Mouse (Mus musculus): ENCODE measurements around the gene Mboat7. TPM values are rescaled to one million over a fixed set of nuclear protein-coding genes. Genes with fewer than 3 reads are reported as not detected.

Mboat7 gene
- total and polyA plus RNA-seq, 2 experiments from 2014 or later: 117 to 212 TPM

DNA sequence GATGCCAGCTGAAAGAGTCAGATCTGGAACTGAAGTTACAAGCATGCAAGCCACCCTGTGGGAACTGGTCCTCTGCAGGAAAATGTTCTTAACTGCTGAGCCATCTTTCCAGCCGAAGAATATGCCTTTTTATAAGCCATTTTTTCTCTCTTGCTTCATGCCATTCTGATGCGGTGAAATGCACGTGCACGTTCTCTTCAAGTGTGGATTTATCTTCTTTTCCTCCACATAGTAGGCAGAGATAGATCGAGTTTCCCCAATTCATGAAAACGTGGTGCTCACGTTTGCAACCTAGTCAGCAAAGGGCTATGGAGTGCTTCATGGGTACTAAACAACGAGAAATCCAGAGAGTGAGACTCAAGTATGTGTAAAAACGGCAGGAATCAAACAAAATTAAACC, 49.5 kb downstream of the Mboat7 start:
- H3K36me3 ChIP-seq (ENCODE audit: insufficient read depth, low read length): peaks cover 9% of the 10 kb centered on the region; the same call in 1 of the 2 replicates
- WGBS: 25% methylated on average over 9 of the region's 9 CpGs
- no peak for DNase-seq (ENCODE audit: low spot score)
- H3K27me3 ChIP-seq (ENCODE audit: insufficient read depth, low read length): no peaks in the 10 kb centered on the region
- TF ChIP-seq CTCF (IDR thresholded peaks at IDR 0.05; ENCODE audit: low read depth): no peak
- H3K9me3 ChIP-seq (ENCODE audit: low read length): no peaks in the 10 kb centered on the region
- peak overlapping the region; percentile 97 for H3K4me3 ChIP-seq (ENCODE audit: low read length)
- H3K4me1 ChIP-seq (ENCODE audit: insufficient read depth, low read length): peaks cover 23% of the 10 kb centered on the region
- 0 out of 2 replicates have a peak overlapping the region, but pooled peaks have one; percentile 17 for H3K27ac ChIP-seq
- peak overlapping the region; percentile 71 for H3K4me2 ChIP-seq (ENCODE audit: low read depth, low read length)
- ATAC-seq: no peak
- H3K9ac ChIP-seq (replicated peaks; ENCODE audit: low read length): peak overlapping the region; percentile 25; the same call in 1 of the 2 replicates

DNA sequence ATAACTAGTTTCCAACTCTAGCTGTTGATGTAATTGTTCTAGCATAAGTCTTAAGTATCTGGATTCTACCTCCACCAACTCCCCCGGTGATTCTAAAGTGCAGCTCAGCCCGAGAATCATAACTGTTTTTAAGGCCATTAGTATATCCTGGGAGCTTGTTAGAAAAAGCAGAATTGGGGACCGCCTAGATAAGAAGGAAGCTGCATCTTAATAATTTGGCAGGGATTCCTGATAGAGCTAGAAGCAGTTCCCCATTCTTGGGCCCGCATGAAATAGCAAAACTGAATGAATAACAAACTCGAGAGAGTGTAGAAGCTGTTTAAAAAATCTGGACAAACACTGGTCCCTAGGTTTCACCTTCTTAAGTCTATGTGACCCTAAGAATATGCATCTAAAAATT, 49.9 kb downstream of the Mboat7 start:
- TF ChIP-seq CTCF (IDR thresholded peaks at IDR 0.05; ENCODE audit: low read depth): no peak
- DNase-seq (ENCODE audit: low spot score): no peak
- WGBS: 74% methylated on average over 5 of the region's 5 CpGs
- Histone ChIP-seq H3K27ac (no peak overlapping the region), H3K4me1 (ENCODE audit: insufficient read depth, low read length) (peaks cover 23% of the 10 kb centered on the region), H3K4me2 (ENCODE audit: low read depth, low read length) (no peak overlapping the region), H3K9me3 (ENCODE audit: low read length) (no peaks in the 10 kb centered on the region), H3K4me3 (ENCODE audit: low read length) (no peak overlapping the region), H3K27me3 (ENCODE audit: insufficient read depth, low read length) (no peaks in the 10 kb centered on the region), H3K9ac (replicated peaks; ENCODE audit: low read length) (no peak overlapping the region), H3K36me3 (ENCODE audit: insufficient read depth, low read length) (peaks cover 13% of the 10 kb centered on the region; the same call in 1 of the 2 replicates)
- ATAC-seq: no peak

- no peak overlapping the region; the same call in 1 of the 2 replicates for H3K27ac ChIP-seq
- no peaks in the 10 kb centered on the region for H3K9me3 ChIP-seq (ENCODE audit: low read length)
- 69% methylated on average over 3 of the region's 3 CpGs for WGBS
- TF ChIP-seq CTCF (IDR thresholded peaks at IDR 0.05; ENCODE audit: low read depth): no peak
- no peak for DNase-seq (ENCODE audit: low spot score)
- peaks cover 18% of the 10 kb centered on the region for H3K36me3 ChIP-seq (ENCODE audit: insufficient read depth, low read length)
- peaks cover 20% of the 10 kb centered on the region for H3K4me1 ChIP-seq (ENCODE audit: insufficient read depth, low read length)
- H3K4me2 ChIP-seq (ENCODE audit: low read depth, low read length): peak overlapping the region; percentile 98
- ATAC-seq: no peak
- no peaks in the 10 kb centered on the region for H3K27me3 ChIP-seq (ENCODE audit: insufficient read depth, low read length)
- H3K4me3 ChIP-seq (ENCODE audit: low read length): peak overlapping the region; percentile 54
- H3K9ac ChIP-seq (replicated peaks; ENCODE audit: low read length): peak overlapping the region; percentile 80
These were observed 62.9 kb downstream of the Mboat7 start for GRCm38 (mm10) chr7:3630478-3630815.

- no peaks in the 10 kb centered on the region for H3K27me3 ChIP-seq (ENCODE audit: insufficient read depth, low read length)
- peaks cover 20% of the 10 kb centered on the region for H3K4me1 ChIP-seq (ENCODE audit: insufficient read depth, low read length)
- WGBS: 2% methylated on average over 47 of the region's 47 CpGs
- H3K27ac ChIP-seq: peak within 1 kb of the TSS; percentile 91
- peak within 1 kb of the TSS; percentile 98 for H3K4me2 ChIP-seq (ENCODE audit: low read depth, low read length)
- TF ChIP-seq CTCF (IDR thresholded peaks at IDR 0.05; ENCODE audit: low read depth): no peak
- H3K4me3 ChIP-seq (ENCODE audit: low read length): peak within 1 kb of the TSS; percentile 54
- ATAC-seq (peak; percentile 92), DNase-seq (ENCODE audit: low spot score) (peak; percentile 98)
- H3K9me3 ChIP-seq (ENCODE audit: low read length): no peaks in the 10 kb centered on the region
- peaks cover 13% of the 10 kb centered on the region for H3K36me3 ChIP-seq (ENCODE audit: insufficient read depth, low read length)
- H3K9ac ChIP-seq (replicated peaks; ENCODE audit: low read length): peak within 1 kb of the TSS; percentile 80
These were observed 63.5 kb downstream of the Mboat7 start, which contains the start of the genes Tfpt and Prpf31 for GRCm38 (mm10) chr7:3629543-3630477. Tfpt (minus strand) TSS chr7:3629929. Prpf31 (plus strand) TSS chr7:3629985.

GRCm38 (mm10) chr7:3629030-3629429, 64.3 kb downstream of the Mboat7 start:
- Histone ChIP-seq H3K4me1 (ENCODE audit: insufficient read depth, low read length) (peaks cover 20% of the 10 kb centered on the region), H3K27ac (peak overlapping the region; percentile 91), H3K4me3 (ENCODE audit: low read length) (peak overlapping the region; percentile 54), H3K27me3 (ENCODE audit: insufficient read depth, low read length) (no peaks in the 10 kb centered on the region), H3K4me2 (ENCODE audit: low read depth, low read length) (peak overlapping the region; percentile 98), H3K36me3 (ENCODE audit: insufficient read depth, low read length) (peaks cover 7% of the 10 kb centered on the region; the same call in 1 of the 2 replicates), H3K9me3 (ENCODE audit: low read length) (no peaks in the 10 kb centered on the region), H3K9ac (replicated peaks; ENCODE audit: low read length) (peak overlapping the region; percentile 80)
- no peak for TF ChIP-seq CTCF (IDR thresholded peaks at IDR 0.05; ENCODE audit: low read depth)
- ATAC-seq: peak; percentile 31; the same call in 1 of the 2 replicates
- DNase-seq (ENCODE audit: low spot score): no peak
- 30% methylated on average over 4 of the region's 4 CpGs for WGBS

Small RNAs within 50 kb of the gene (microRNA-seq; reads per million reads assigned to microRNA genes)
- gene Mir3572: 1.8 to 4.4 reads per million in 2 experiments

Other genes with a start within 250 kb of the Mboat7 start
- gene Tarm1, start 190.9 kb downstream of the Mboat7 start, total RNA-seq (2014; rRNA removed): not detected in 2 replicates
- 0.10 TPM in 1 of 2 replicates, not detected in the other for gene Tarm1, start 190.9 kb downstream of the Mboat7 start, polyA plus RNA-seq (2015; fragmentation: Nextera tagmentation; extraction: Ambion mirVana)
- gene Oscar, start 77.4 kb downstream of the Mboat7 start, total RNA-seq (2014; rRNA removed): 0.50 and 1.1 TPM in 2 replicates
- 0.35 and 0.60 TPM in 2 replicates for gene Oscar, start 77.4 kb downstream of the Mboat7 start, polyA plus RNA-seq (2015; fragmentation: Nextera tagmentation; extraction: Ambion mirVana)
- gene Ndufa3, start 76.2 kb downstream of the Mboat7 start, total RNA-seq (2014; rRNA removed): 235 and 572 TPM in 2 replicates
- 664 and 717 TPM in 2 replicates for gene Ndufa3, start 76.2 kb downstream of the Mboat7 start, polyA plus RNA-seq (2015; fragmentation: Nextera tagmentation; extraction: Ambion mirVana)
- gene Tfpt, start 63.6 kb downstream of the Mboat7 start, total RNA-seq (2014; rRNA removed): 14.2 and 17.3 TPM in 2 replicates
- gene Tfpt, start 63.6 kb downstream of the Mboat7 start, polyA plus RNA-seq (2015; fragmentation: Nextera tagmentation; extraction: Ambion mirVana): 31.4 and 35.9 TPM in 2 replicates
- 48.6 and 50.8 TPM in 2 replicates for gene Prpf31, start 63.5 kb downstream of the Mboat7 start, total RNA-seq (2014; rRNA removed)
- 77.6 and 78.6 TPM in 2 replicates for gene Prpf31, start 63.5 kb downstream of the Mboat7 start, polyA plus RNA-seq (2015; fragmentation: Nextera tagmentation; extraction: Ambion mirVana)
- 23.7 and 26.0 TPM in 2 replicates for gene Cnot3, start 48.3 kb downstream of the Mboat7 start, total RNA-seq (2014; rRNA removed)
- 26.4 and 29.8 TPM in 2 replicates for gene Cnot3, start 48.3 kb downstream of the Mboat7 start, polyA plus RNA-seq (2015; fragmentation: Nextera tagmentation; extraction: Ambion mirVana)
- gene Leng1, start 27.7 kb downstream of the Mboat7 start, total RNA-seq (2014; rRNA removed): 2.2 and 3.6 TPM in 2 replicates
- 10.9 and 13.2 TPM in 2 replicates for gene Leng1, start 27.7 kb downstream of the Mboat7 start, polyA plus RNA-seq (2015; fragmentation: Nextera tagmentation; extraction: Ambion mirVana)
- 3.5 and 4.2 TPM in 2 replicates for gene Tmc4, start 16.0 kb downstream of the Mboat7 start, total RNA-seq (2014; rRNA removed)
- 3.5 and 4.4 TPM in 2 replicates for gene Tmc4, start 16.0 kb downstream of the Mboat7 start, polyA plus RNA-seq (2015; fragmentation: Nextera tagmentation; extraction: Ambion mirVana)
- gene Tsen34, start 660 bp downstream of the Mboat7 start, total RNA-seq (2014; rRNA removed): 408 and 417 TPM in 2 replicates
- gene Tsen34, start 660 bp downstream of the Mboat7 start, polyA plus RNA-seq (2015; fragmentation: Nextera tagmentation; extraction: Ambion mirVana): 254 and 255 TPM in 2 replicates
- 545 and 569 TPM in 2 replicates for gene Rps9, start 10.5 kb upstream of the Mboat7 start, total RNA-seq (2014; rRNA removed)
- gene Rps9, start 10.5 kb upstream of the Mboat7 start, polyA plus RNA-seq (2015; fragmentation: Nextera tagmentation; extraction: Ambion mirVana): 743 and 752 TPM in 2 replicates
- 0.37 TPM in 1 of 2 replicates, not detected in the other for gene Pirb, start 26.9 kb upstream of the Mboat7 start, total RNA-seq (2014; rRNA removed)
- gene Pirb, start 26.9 kb upstream of the Mboat7 start, polyA plus RNA-seq (2015; fragmentation: Nextera tagmentation; extraction: Ambion mirVana): 0.39 and 0.47 TPM in 2 replicates
- gene Gm15448, start 132.2 kb upstream of the Mboat7 start, total RNA-seq (2014; rRNA removed): not detected in 2 replicates
- not detected in 2 replicates for gene Gm15448, start 132.2 kb upstream of the Mboat7 start, polyA plus RNA-seq (2015; fragmentation: Nextera tagmentation; extraction: Ambion mirVana)
- not detected in 2 replicates for gene Pira2, start 151.5 kb upstream of the Mboat7 start, total RNA-seq (2014; rRNA removed)
- not detected in 2 replicates for gene Pira2, start 151.5 kb upstream of the Mboat7 start, polyA plus RNA-seq (2015; fragmentation: Nextera tagmentation; extraction: Ambion mirVana)
- 0.07 TPM in 1 of 2 replicates, not detected in the other for gene Gm14548, start 204.6 kb upstream of the Mboat7 start, total RNA-seq (2014; rRNA removed)
- not detected in 2 replicates for gene Gm14548, start 204.6 kb upstream of the Mboat7 start, polyA plus RNA-seq (2015; fragmentation: Nextera tagmentation; extraction: Ambion mirVana)
- not detected in 2 replicates for gene Lilra6, start 222.0 kb upstream of the Mboat7 start, total RNA-seq (2014; rRNA removed)
- not detected in 2 replicates for gene Lilra6, start 222.0 kb upstream of the Mboat7 start, polyA plus RNA-seq (2015; fragmentation: Nextera tagmentation; extraction: Ambion mirVana)

Measured in hindbrain, postnatal 0 days (tissue).